Mouse (Mus musculus) testis, postnatal 10 days (tissue): Measurements from ENCODE around the gene Csnk1g2.

ENCODE experiments used
- DNase-seq: peaks from one replicate; pipeline ENCODE4 v3.0.0; 2021; ENCODE audit warnings: low spot score

Gene Csnk1g2

DNA sequence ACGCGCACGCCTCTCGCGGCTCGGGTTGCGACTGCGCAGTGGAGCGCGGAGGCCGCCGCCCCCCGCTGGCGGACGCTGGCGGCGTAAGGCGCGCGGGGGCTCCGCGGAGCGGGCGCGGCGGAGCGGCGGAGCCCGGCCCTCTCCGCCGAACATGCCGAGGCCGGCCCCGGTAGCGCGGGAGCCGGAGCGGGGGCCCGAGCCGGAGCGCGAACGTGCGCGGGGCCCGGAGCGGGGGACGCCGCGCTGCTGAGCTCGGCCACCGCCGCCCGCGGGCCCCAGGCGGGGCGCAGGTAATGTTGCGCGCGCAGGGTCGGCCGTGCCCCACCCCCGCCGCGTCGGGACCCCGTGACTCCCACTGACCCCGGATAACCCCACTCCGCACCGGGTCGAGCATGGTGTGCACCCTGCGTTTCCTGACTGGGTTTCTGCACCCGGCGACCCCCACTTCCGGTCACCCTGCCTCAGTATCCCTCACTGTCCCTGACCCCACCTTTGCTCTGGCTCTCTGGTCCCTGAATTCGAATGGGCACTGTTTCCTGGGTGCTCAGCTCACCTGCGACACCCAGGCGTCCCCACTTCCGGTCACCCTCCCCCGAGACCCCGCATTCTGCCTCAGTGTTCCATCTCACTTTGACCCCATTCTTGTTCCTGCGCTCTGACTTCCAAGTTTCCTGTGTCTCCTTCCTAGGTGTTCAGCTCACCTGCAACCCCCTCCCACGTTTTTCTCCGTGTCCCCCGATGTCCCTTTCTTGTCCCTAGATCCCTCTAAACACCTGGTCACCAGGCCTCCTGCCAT lies at the start of gene Csnk1g2:
TSS of gene Csnk1g2 (plus strand) at position 178 of the 796 bp plus-strand sequence.
- DNase-seq: peak; percentile 86

GRCm38 (mm10) chr10:80573944-80574343 lies 48.7 kb upstream of the Csnk1g2 start:
- no peak for DNase-seq

DNA sequence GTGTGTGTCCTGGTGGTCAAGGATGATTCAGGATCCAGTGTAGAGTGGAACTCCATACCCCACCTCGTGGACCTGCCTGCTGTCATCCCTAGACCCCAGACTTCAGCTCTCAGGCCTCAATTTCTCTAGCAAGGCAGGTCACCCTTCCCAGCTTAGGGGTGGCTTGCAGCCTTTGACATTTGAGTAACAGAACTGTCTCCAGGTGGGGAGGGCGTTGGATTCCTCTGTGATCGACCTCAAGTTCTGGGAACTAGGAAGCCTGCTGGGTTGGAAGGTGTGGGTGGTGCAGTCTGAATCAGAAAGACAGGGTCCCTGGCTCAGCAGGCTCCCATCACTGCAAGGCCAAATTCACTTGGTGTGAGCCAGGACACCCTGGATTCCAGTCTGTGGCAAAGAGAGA lies 47.7 kb upstream of the Csnk1g2 start:
- no peak for DNase-seq

DNA sequence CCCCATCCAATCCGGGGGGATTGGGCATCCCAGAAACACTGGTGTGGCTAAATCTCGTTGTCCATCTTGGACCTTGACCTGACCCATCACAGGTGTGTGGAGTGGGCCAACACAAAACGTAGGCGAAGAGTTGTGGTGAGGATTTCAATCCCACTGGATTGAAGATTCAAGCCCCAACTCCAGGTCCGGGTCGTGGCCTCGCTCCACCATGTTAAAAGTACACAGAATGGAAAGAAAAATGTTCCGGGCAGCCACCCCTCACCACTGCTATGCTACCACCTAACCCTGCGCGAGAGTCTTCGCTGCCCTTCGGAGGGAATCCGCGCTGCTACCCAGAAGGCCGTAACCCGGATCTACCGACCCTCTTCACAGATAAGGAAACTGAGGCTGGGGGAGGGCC lies 46.7 kb upstream of the Csnk1g2 start:
- DNase-seq: no peak

GRCm38 (mm10) chr10:80576351-80577194 lies 46.1 kb upstream of the Csnk1g2 start:
- peak; percentile 85 for DNase-seq

DNA sequence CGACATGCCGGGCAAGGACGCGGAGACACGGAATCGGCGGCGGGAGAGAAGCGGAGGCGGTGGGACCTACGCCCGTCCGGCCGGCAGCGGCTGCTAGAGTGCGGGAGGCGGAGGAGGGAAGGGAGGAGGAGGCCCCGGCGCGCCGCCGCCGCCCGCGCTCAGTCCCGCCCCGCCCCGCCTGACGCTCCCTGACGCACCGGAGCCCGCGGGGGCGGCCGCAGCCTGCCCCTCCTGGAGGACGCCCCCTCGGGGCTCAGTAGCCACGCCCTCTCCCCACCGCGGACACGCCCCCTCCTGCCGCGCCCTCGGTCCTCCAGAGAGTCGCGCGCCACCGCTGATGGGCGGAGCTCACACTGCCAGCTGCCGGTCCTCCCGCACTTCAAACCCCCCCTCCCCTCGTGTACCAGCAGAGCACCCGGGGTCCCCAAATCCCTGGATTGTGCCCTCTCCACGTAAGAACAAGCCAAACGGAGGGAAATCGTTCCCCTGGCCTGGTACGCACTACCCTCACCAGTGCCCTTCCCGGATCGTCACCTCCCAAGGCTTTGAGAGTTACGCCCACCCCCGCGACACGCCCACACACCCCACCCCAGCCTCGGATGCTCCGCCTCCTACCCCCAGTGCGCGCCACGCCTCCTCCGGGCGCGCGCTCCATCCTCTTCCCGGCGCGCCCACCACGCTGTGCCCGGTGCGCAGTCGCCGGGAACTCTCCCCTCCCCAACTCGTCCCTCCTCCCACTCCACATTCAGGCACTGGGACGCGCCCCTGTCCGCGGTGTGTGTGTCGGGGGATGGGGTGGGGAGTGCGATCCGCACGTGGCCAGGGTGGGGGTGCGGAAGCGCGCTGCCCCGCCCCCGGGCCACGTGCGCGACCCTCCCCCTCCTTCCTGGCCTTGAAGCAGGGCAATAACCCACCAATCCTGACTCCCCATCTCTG lies 45.2 kb upstream of the Csnk1g2 start, which contains the start of gene Klf16:
TSS of gene Klf16 (minus strand) at position 127 of the 936 bp plus-strand sequence.
- peak; percentile 100 for DNase-seq

- DNase-seq: peak; percentile 91
Observed at GRCm38 (mm10) chr10:80578131-80578750, 44.4 kb upstream of the Csnk1g2 start.

- DNase-seq: peak; percentile 76
Observed at GRCm38 (mm10) chr10:80578911-80579310, 43.7 kb upstream of the Csnk1g2 start.

DNA sequence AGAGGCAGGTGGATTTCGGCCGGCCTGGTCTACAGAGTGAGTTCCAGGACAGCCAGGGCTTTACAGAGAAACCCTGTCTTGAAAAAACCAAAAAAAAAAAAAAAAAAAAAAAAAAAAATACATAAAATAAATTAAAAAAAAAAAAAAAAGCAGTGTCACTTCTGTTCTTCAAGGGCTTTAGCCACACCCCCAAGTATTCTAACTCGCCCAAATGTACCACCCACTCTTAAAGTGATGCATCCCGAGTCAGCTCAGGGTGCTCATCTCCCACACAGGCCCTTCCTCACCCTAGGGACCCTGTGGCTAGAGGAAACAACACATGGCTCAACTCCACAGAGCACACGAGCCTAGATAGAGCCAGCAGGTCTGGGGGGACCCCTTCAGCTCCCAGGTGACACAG lies 39.6 kb upstream of the Csnk1g2 start:
- DNase-seq: no peak

DNA sequence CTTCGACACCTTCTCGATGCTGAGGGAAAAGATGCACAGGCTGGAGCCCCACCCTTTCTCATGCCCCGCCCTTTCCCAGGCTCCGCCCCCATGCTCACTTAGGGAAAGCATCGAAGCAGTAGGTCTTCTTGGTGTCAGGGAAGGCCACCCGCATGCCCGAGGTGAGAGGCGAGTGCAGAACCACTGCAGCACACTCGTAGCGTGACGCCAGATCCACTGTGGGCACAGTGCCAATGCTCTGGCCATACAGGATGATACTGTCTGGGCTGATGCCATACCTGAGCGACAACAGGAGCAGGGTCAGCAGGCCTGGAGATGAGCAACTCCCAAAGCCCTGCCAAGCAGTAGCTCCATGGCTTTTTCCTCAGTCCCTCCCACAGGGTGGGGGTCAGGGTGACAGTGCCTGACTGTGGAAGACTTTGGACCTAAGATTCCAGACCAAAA lies 38.6 kb upstream of the Csnk1g2 start:
- peak; percentile 73 for DNase-seq

- no peak for DNase-seq
Observed at GRCm38 (mm10) chr10:80584642-80585552, 37.7 kb upstream of the Csnk1g2 start.

- DNase-seq: no peak
Observed at GRCm38 (mm10) chr10:80585581-80585980, 37.1 kb upstream of the Csnk1g2 start.

GRCm38 (mm10) chr10:80586407-80587304 lies 36.0 kb upstream of the Csnk1g2 start:
- DNase-seq: no peak

GRCm38 (mm10) chr10:80587305-80587657 lies 35.4 kb upstream of the Csnk1g2 start:
- no peak for DNase-seq

DNA sequence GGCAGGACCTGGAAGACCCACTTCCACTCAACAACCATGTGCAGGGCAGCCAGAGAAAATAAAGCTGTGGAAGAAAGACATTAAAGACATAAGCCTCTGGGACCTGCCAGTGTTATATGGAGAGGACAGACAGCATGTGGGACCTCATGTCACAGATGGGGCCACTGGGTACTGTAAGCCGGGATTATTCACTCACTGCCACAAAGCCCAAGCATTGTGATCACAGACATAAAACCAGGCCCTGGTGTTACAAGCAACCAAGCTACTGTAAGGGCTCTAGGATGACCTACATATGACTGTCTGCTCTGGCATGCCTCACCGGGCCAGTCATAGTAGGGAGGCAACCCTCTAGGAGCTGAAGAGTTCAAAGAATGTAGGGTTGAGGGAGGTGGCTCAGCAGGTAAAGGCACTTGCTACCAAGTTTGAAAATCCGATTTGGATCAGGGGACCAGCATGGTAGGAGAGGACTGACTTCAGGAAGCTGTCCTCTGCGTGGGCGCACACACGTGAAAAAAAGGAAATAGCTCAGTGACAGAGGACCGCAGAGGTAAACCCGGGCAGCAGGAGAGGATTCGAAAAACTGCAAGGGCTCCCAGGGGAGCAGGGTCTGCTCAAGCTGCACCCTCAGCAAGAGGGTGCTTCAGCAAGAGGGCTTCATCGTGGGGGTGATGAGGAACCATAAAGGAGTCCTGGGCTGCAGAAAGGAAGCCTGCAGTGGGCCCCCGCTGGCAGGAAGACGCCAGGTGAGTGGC lies 33.3 kb upstream of the Csnk1g2 start:
- DNase-seq: no peak

DNA sequence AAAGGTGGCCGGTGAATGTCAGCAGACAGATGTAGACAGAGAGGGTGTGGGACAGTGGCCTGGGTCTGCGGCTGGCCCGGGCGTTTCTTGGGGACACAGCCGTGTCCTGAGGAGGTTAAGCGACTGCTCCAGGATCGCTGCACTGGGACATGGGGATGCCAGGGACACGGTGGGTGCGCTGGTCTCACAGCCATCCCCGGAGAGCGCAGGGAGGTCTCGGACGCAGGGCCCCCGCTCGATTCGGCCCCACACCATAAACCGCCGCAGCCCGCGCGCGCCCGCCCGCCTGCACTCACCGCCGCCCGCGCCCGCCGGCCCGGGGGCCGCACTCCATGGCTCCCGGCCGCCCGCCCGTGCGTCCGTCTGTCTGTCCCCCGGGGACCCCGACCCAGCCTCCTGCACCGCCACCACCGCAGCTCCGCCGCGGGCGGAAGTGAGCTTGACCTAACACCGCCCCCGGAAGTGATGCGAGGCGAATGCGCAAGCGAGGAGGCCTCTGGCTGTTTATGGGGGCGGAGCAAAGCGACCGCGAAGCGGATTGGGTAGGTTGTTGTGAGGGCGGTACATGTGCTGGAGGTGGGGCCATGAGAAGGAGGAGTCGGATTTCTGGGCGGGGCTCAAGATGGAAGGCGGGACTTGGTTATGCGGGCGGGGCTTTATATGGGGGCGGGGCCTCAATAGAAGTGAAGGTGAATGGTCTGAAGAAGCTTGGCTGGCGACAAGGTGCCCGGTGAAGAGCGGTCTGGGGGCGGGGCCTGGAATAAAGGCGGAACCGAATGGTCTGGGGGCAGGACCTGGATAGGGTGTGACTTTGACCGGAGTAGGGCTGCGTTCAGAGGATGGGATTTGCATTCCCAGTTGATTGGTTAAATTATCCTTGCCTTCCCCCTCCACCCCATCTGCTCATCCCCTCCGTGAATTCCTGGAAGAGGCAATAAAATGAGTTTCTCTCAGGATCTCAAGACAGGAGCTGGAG lies 32.5 kb upstream of the Csnk1g2 start, which contains the start of gene Abhd17a:
TSS of gene Abhd17a (minus strand) at position 463 of the 976 bp plus-strand sequence.
- DNase-seq: peak; percentile 97

DNA sequence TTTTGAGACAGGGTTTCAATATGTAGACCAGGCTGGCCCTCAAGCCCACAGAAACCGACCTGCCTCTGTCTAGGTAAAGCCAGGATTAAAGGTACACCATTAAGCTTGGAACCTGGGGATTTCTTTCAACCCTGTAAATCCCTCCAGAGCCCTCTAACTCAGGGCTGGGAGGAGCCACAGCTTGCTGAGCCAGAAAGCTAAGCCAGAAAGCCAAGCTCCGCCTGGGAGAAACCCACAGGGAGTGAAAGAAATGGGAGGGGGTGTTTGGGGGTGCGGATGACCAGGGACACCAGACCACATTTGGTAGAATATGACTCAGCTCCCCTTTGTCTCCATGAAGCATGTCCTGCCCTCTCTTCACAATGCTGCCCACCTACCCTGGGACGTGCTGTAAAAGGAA lies 26.3 kb upstream of the Csnk1g2 start:
- DNase-seq: no peak
